Mouse (Mus musculus): ENCODE data around the gene Cxcl5.

- no peak for TF ChIP-seq CTCF (IDR thresholded peaks at IDR 0.05; ENCODE audit: low read depth)
- TF ChIP-seq EP300 (IDR thresholded peaks at IDR 0.05; ENCODE audit: low read depth) = no peak
Measured at GRCm38 (mm10) chr5:90728254-90728653, 30.9 kb upstream of the Cxcl5 start.
